Mouse (Mus musculus) activated CD4-positive, CD25-positive, alpha-beta regulatory T cell, adult 4 months (primary cell): ENCODE data around the gene Col20a1. TPM values are rescaled to one million over a fixed set of nuclear protein-coding genes. Genes with fewer than 3 reads are reported as not detected.

ENCODE experiments used
- ATAC-seq: one replicate; pipeline ENCODE4 v1.8.0; 2017
- polyA plus RNA-seq, 2 experiments: library from polyadenylated mRNA; unstranded; fragments of 100-300 nt; shearing (Covaris generic); gene quantifications; one replicate each; pipeline ENCODE4 v1.2.1; 2017

Gene Col20a1
- polyA plus RNA-seq, 2 experiments from 2014 or later: 0.20 to 0.31 TPM

DNA sequence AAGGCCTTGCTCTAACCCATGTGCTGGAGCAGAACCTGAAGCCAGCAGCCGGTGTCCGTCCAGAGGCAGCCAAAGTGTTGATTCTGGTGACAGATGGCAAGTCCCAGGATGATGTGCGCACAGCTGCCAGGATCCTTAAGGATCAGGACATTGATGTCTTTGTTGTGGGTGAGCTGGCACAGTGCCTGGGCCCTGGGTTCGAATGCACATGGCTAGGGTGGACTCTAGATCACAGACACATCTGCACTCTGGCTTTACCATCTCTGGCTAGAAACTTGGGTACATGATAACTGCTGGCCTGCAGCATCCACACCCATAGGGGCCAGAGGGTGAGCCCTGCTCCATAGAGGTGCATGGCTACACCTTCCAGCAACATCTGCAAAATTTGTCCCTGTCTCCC is 9.1 kb downstream of the Col20a1 start:
- ATAC-seq: no peak

DNA sequence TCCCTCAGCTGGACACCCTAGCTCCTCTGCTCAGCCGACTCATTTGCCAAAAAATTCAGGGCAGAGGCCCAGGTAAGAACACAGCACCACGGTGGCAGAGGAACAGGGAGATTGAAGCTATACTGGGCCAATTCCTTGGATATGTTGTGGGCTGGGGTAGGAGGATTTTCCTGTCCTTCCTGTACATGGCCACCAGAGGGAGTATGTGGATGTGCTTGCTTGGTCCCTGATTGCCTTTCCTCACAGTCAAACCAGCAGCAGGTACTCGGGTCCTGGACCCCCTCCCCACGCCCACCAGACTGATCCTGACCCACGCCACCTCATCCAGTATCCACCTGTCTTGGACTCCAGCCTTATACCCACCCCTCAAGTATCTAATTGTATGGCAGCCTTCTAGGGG is 10.1 kb downstream of the Col20a1 start:
- ATAC-seq: no peak

DNA sequence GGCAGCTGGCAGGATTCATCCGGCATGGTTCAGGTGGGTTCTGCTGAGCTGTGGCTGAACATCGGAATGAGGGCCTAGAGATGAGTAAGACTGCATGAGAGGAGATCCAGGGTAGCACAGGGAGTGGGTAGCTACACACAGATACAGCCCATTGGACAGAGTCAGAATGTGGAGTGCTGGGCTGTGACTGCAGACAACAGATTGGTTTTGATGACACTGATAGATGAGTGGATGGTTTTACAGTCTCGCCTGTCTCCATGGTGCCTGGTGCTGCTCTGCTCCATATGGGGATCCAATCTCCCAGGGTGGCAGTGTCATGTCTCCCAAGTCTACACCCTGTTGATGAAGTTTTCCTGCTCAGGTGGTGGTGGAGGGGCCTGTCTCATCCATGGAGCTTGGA is 10.6 kb downstream of the Col20a1 start:
- no peak for ATAC-seq

DNA sequence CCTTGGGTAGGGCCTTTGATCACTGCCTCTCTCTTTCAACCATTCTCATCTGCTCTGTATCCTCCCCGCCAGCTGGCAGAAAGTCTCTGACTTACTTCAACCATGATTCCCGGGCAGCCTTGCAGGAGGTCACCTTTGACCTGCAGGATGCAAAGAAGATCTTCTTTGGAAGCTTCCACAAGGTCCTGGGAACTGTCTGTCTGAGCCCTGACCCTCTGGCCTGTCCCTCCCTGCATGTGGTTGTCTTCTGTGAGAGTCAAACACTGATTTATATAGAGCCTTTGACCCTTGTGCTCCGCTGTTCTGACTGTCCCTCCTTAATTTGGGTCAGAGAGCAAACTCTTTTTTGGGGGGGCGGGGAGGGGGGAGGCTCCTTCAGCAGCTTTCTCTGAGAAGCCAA is 20.7 kb downstream of the Col20a1 start:
- no peak for ATAC-seq

DNA sequence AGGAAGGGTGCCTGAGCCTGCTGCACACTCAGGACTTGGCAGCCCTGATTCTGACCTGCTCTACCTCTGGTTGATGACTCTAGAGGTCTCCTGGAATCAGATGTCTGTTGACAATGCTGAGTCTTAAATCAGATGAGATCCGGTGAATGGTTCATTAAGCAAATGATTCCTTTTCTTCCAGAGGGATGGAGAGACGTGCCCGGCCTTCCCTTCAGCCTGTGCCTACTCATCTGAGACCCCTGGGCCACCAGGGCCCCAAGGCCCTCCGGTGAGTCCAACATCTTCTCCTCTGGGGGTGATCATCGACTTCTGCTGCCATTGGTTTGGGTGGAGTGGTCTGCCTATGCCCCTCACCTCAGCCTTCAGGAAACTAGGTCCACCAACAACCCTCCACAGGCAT is 22.0 kb downstream of the Col20a1 start:
- ATAC-seq: no peak

DNA sequence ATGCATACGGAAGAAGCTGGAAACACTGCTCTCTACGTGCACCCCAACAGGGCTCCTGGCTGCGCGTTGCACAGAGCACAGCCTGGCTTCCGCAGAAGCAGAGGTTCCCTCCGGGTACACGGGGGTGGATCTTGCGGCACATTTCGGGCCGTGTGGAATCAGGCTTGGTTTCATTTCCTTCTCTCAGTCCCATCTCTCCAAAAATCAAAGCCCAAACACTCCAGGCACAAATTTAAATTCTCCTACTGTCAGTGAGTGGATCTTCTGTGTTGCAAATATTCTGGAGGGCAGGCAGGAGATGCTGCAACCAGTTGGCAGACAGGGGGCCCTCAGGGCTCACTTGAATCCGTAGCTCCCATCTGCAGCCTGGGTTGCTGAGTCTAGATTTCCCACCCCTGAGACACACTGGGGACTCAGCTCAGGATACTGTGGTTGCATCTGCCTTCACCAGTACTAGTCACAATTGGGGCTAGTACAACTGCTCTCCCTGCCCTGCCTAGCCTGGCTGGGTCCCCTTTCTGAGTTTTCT is 45.1 kb downstream of the Col20a1 start:
- no peak for ATAC-seq

DNA sequence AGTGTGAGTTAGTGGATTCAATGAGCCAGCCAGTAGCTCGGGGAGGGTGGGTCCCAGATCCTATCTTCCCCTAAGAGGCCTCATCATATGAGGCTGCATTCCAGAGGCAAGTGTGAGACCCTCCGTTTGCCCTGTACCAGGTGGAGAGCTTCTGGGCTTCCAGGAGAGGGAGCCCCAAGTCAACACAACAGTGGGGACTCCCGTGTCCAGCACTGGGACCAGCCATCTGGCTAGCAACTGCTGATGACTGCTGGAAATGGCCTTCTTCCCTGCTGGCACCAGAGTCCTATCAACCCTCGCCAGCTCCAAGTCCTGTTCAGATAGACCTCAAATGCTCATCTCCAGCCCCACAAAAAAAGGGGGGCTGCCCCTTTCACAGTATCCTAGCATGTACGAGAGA is 46.1 kb downstream of the Col20a1 start:
- no peak for ATAC-seq

DNA sequence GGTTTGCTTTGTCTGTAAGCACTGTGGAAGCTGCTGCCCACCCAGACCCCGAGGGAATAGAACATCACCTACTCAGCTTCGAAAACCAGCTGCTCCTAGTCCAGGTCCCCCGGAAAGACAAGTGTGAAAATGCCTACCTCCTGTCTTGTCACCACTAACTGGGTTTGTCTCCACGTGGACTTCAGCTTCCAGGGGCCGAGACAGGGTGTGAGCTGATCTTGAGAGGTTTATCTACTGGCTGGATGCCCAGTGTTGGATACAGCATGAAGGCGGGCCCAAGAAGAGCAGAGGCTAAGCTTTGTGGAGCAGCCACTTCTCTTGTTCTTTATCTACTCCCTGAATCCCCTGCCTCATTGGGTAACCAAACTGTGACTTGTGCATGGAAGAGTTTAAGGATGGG is 47.0 kb downstream of the Col20a1 start:
- ATAC-seq: no peak

DNA sequence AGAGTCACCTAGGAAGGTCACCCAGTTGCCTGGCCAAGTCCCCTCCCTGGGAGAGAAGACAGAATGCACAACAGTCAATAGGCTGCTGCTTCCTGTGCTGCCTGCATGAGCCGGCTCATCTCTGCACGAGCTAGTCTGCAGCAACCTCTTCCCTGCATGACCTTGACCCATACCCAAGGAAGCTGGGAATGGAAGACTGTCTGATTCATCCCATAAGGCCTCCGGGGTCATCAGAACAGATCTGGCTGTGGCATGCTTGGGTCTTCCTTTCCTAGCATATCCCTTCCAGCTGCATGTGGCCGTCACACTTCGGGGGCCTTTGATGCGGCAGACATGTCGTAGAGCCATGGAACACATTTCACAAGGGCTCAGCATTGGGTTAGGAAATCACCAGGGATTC is 48.9 kb downstream of the Col20a1 start:
- no peak for ATAC-seq

DNA sequence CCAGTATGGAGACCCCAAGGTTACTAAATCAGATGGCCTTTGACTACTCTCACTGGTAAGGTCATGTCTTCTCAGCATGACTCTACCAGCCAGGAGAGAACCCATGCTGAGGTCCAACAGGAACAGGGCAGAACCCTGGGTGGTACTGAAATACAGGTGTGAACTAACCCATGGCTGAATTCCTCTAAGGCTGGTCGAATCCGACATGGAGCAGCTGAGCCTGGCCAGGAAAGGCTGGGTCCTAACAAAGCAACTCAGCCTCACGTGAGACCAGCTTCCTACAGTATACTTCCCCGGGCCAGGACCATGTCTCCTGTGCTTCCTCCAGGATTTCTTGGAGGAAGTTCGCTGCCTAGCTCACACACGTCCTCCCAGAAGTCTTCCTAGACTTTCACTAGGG is 50.2 kb downstream of the Col20a1 start:
- ATAC-seq: no peak

DNA sequence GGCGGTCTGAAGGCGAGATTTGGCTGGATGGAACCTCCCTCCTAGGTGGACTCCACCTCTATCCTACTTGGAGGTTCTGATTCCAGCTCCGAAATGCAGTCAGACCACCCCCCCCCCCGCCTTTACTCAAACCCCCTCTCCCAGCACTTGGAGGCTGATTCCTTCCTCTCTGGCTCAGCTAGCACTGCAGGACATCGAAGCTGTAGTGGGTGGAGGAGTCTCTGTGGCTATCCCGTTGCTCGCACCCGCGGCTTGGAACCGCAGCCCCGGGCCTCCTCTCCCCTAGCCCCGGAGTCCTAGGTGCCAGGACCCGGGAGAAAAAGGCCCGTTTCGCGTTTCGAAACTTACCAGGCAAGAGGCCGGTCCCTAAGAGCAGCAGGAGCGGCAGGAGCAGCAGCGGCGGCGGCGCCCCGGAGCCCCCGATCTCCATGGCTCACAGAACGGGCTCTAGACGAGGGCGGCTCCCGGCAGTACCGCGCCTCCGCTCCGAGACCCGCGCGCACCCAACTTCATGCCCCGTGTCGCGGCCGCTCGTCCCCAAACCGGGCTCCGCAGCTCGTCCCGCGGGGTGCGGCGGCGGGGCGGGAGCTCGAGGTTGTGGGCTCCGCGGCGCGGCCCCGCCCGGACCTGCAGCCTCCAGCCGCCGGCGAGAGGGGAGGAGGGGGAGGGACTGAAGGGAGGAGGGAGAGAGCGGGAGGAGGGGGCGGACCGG is 52.5 kb downstream of the Col20a1 start:
- no peak for ATAC-seq

DNA sequence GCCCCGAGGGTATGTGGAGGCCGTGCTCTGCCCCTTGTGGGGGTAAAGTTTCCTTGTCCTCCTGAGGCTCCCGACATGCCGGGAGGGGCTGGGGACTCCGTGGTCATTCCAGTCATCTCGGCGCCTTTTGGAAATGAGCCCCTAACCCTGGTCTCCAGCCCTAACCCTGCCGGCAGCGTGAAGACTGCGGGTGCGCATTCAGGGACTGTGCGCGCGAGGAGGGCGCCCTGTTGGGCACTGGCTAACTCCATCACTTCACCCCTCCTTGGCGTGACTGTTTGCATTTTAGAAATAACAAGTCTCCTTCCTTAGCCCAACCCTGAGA is 53.0 kb downstream of the Col20a1 start:
- no peak for ATAC-seq

DNA sequence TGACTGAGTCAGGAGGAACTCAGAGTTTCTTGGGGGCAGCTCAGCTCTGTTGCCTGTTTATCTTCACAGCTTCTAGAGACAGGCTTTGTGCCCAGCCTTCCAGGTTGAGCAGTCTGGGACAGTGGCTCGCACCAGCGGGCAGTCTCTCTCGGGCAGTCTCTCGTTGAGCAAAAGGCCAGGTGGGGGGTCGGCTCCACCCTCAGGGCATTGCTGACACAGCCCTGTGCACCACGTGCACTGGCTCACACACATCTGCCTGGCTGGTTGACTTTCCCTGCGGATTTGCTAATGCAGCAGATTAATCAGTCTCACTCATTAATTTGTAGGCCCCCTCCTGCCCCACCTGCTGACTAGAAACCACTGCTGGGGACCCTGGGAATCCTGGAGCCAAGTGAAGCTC is 55.6 kb downstream of the Col20a1 start:
- ATAC-seq: no peak

DNA sequence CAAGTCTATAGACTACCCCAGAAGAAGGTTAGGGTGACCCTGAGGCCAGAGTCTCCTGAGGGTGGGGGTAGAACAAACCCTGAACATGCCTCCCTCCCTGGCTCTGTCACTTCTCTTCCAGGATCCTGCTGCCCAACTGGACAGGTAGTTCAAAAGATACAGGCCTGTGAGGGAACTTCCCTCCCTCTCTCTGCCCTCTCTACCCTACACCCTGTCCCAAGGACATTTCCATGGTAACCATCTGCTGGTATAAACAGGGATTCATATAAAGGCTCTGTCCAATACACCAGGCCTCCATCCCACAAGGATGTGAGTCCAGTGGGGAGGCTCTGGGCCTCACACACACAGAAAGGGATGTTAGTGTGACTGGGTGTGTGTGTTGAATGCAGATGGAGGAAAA is 56.0 kb downstream of the Col20a1 start:
- ATAC-seq: no peak

DNA sequence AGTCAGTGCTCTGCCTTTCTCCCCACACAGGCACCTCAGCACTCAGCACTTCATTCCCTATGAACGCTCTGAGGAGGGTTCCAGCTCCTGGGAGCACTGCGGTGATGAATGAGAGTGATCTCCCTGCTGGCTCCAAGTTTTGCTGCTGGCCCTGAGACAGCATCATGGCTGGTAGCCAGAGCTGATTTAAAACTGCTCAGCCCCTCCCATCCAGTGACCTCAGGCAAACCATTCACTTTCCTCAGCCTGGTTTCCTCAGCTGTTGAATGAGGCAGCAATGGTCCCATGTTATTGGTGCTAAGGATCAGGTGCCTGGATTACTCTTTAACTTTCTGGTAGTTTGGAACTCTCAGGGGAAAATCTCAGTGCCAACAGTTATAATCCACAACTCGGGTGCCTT is 57.1 kb downstream of the Col20a1 start, which contains the start of gene Chrna4:
Chrna4 (minus strand) TSS at position 110 of the 400 bp plus-strand sequence.
- no peak for ATAC-seq

DNA sequence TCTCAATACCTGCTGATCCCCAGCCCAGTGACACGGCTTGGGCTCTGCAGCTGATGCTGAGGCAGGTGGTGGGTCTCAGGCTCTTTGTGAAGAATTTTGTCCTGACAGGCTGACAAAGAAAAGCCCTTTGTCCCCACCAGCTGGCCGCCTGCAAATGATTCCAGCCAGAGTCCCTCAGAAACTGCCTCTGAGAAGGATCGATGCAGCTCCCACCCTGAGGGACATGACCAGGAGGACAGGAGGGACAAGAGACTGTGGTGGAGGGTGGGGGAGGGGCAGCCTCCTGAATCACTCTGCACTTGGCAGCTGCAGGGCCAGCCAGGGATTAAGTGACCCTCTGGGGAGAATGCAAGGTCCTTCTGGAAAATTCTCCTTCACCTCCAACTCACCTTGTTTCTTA is 57.7 kb downstream of the Col20a1 start:
- no peak for ATAC-seq

DNA sequence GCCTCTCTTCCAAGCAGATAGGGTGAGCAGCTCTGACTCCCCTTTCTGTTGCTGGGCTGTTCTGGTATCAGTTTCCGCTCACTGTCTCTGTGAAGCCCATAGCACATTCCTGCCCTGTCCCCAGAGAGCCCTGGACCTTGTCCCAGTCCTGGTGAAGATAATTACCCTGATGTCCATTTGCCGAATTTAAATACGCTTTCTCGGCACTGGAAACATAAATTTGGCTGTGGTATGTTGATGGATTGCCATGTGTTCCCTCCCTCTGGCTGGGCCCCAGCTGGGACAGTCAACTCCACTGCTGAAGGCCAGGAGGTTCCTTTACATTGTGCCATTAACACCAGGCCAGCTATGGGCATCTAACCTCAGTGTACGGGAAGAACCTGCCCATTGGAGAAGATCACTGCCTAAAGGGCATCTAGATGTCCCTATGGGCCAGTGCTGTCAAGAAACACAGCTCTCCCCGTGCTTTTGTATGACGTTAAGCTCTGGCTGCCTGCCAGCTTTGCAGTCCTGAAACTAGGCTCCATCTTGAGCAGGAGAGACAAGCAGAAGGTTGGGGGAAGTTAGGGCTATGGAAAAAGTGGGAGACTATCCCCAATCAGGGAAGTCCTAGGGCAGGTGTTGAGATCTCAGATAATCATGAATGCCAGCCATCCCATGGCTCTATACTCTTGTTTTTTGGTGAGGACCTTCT is 62.1 kb downstream of the Col20a1 start:
- ATAC-seq: no peak

DNA sequence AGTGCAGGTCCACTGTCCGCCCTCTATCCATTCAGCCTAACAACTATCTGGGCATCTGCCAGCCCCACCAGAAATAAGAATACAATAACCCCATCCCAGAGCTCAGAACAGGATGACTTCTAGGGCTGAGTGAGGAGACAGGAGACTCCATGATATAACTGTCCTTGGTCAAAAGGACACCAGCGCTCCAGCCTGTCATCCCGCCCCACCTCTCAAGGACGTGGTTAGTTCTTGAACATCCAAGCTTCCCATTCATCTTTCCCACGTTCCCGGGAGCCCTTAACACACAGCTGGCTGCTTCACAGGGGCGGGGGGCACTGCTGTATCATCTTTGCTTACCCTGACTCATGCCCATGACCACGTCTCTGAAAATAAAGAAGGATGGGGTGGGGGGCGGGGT is 62.7 kb downstream of the Col20a1 start:
- no peak for ATAC-seq

DNA sequence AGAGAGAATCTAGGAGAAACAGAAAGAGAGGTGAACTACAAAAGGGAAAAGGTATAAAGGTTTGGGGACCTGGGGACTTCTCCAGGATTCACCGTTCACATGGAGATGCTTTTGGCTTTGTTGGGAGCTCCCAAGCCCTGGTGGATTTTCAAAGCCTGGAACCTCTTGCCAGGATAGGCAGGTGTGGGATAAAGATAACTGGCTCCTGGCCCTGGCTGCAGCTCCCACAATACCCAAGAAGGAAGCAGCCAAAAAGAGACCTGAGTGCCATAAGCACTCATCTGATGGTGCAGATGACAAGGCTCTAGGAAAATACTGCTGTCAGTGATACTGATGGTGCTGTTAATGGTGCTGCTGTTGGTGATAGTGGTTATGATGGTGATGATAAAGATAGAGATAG is 65.8 kb downstream of the Col20a1 start:
- no peak for ATAC-seq

DNA sequence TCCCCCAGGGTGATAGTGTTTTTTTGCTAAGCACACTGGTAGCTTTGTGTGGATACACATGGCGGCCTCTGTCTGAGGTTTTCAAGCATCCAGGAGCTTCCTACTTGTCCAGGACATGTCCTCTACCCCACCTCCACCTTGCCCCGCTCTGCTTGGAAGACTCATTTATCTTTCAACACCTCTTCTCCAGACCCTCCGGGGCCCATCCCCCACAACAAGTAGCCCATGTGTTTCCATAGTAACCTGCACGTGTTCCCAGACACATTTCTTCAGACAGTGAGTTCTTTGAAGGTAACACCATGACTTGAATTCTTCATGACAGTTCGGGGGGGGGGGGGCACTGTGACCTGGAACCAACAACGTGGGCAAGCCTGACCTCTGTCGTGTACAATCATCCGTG is 71.0 kb downstream of the Col20a1 start:
- ATAC-seq: no peak

DNA sequence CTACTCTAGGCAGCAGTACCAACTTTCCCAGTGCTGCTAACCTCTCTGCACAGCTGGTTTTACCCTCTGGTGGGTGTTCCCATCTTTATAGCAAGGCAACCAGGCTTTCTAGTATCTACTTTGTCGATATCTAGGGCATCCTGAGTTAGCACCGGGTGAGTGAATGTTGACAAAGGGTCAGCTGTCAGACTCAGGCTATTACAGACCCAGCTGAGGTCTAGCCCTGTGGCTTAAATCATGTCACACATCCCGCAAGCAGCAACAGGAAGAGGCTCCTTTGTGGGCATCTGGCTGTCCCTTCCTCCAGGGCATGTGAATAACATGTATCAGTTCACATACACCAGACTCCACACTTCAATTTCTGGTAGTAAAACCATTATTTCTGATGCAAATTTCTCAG is 71.9 kb downstream of the Col20a1 start:
- no peak for ATAC-seq

DNA sequence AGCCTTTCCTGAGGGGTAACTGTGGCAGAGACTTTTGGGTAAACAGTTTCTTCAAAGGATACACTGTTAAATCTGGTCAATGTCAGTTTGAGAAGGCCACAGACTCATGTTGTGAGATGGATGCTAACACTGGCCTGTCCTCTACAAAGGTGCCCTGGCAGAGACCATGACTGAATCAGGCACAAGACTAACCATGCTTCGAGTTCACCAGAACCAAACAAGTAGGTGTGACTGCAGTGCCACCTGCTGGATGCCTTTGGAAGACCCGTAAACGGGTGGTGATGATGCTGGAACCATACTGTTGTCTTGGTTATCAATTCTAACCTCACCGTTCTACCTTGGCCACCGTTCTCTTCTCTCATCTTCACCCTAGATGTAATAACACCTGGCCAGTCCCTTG is 73.8 kb downstream of the Col20a1 start:
- ATAC-seq: peak; percentile 40

DNA sequence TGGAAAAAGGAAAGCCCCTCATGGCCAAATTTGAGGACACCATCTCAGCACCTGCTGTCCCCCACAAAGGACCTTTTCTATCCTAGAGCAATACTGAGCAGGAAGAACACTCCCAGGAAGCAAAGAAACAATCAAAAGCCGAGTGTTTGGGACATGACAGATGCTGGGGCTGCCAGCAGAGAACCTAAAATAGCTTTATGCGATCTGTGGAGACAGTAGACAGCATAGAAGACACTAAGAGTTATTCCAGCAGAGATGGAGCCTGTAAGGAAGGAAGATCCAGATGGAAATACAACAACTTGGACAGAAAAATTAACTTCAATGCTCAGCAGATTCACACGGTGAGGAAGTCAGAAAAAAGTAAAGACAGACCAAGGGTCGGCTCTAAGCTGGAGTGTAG is 79.5 kb downstream of the Col20a1 start:
- no peak for ATAC-seq
